Mouse (Mus musculus) liver, postnatal 0 days (tissue): ENCODE data around the gene Olfr1126.

Source experiments
- CTCF ChIP-seq: sonication (generic); IDR thresholded peaks from 2 replicates; pipeline ENCODE4 v1.5.1; 2016; ENCODE audit warnings: antibody characterized with exemption, low read depth
- EP300 ChIP-seq: IDR thresholded peaks from 2 replicates; pipeline ENCODE4 v1.6.1; 2016; ENCODE audit warnings: antibody characterized with exemption, low read depth, mild to moderate bottlenecking

GRCm38 (mm10) chr2:87453662-87454061, at the start of gene Olfr1126:
- TF ChIP-seq CTCF, result no peak
- TF ChIP-seq EP300, result no peak
